Comparison of ENCODE assay signal across 15 mouse cellular contexts in genomic region chr8:80325132-80325531, GRCm38 (mm10).
A peak's percentile ranks its signal among the peaks of the same experiment; 100 is the strongest.
DNase-seq lines count a peak whose midpoint lies in the region; ATAC-seq and TF ChIP-seq lines count a peak whose summit lies in the region.
"Had no signal": no experiment of that assay in that cellular context is flagged by ENCODE, and none has a peak within 500 bp of the region (broad histone marks: within the 10 kb centered on the region; RNA-seq: fewer than 3 reads in every experiment).

No protein-coding gene starts in this region.

- no peaks in the 10 kb centered on the region for H3K9me3 ChIP-seq in hindbrain, embryonic 16.5 days (ENCODE audit: control insufficient read depth, low read length)
- H3K9me3 ChIP-seq in hindbrain, embryonic 13.5 days, result no peaks in the 10 kb centered on the region
- H3K9me3 ChIP-seq: limb, embryonic 15.5 days had no signal

- H3K27ac ChIP-seq in hindbrain, embryonic 16.5 days (ENCODE audit: low read depth, low read length), result no peak overlapping the region
- no peak overlapping the region for H3K27ac ChIP-seq in hindbrain, embryonic 13.5 days
- H3K27ac ChIP-seq in bone marrow macrophage, adult 2 months (ENCODE audit: insufficient read depth, low read depth, low read length), result peak overlapping the region; percentile 66
- H3K27ac ChIP-seq: limb, embryonic 15.5 days had no signal

- 61% methylated on average over 4 of the region's 4 CpGs for WGBS in hindbrain, embryonic 16.5 days
- WGBS in hindbrain, embryonic 13.5 days, result 78% methylated on average over 4 of the region's 4 CpGs

- H3K4me1 ChIP-seq in hindbrain, embryonic 16.5 days (ENCODE audit: control insufficient read depth, insufficient read depth, low read depth, low read length), result no peaks in the 10 kb centered on the region
- H3K4me1 ChIP-seq in hindbrain, embryonic 13.5 days (replicated peaks), result no peaks in the 10 kb centered on the region
- peaks cover 19% of the 10 kb centered on the region for H3K4me1 ChIP-seq in bone marrow macrophage, adult 2 months (ENCODE audit: control insufficient read depth, insufficient read depth, low read length)
- H3K4me1 ChIP-seq: limb, embryonic 15.5 days had no signal

- H3K27me3 ChIP-seq in hindbrain, embryonic 16.5 days (replicated peaks; ENCODE audit: control insufficient read depth, insufficient read depth, low read length), result no peaks in the 10 kb centered on the region
- H3K27me3 ChIP-seq in hindbrain, embryonic 13.5 days, result no peaks in the 10 kb centered on the region
- H3K27me3 ChIP-seq: limb, embryonic 15.5 days had no signal

- H3K4me2 ChIP-seq in hindbrain, embryonic 16.5 days (ENCODE audit: low read length), result no peak overlapping the region
- no peak overlapping the region for H3K4me2 ChIP-seq in hindbrain, embryonic 13.5 days
- H3K4me2 ChIP-seq: limb, embryonic 15.5 days had no signal

- no peak overlapping the region for H3K4me3 ChIP-seq in hindbrain, embryonic 16.5 days (ENCODE audit: low read length)
- H3K4me3 ChIP-seq in hindbrain, embryonic 13.5 days, result no peak overlapping the region
- no peak overlapping the region for H3K4me3 ChIP-seq in bone marrow macrophage, adult 2 months (ENCODE audit: insufficient read depth, low read length)
- H3K4me3 ChIP-seq: erythroblast, embryonic 14.5 days; limb, embryonic 15.5 days; myocyte had no signal

- no peak for TF ChIP-seq POLR2A in bone marrow macrophage, adult 2 months (IDR thresholded peaks at IDR 0.05; ENCODE audit: borderline replicate concordance, low read depth, low read length)

- TF ChIP-seq CTCF in bone marrow macrophage, adult 2 months (IDR thresholded peaks at IDR 0.05; ENCODE audit: low read depth, low read length), result no peak

- H3K9ac ChIP-seq in hindbrain, embryonic 16.5 days (ENCODE audit: low read depth, low read length), result no peak overlapping the region
- no peak overlapping the region for H3K9ac ChIP-seq in hindbrain, embryonic 13.5 days
- H3K9ac ChIP-seq: limb, embryonic 15.5 days had no signal

- peak; percentile 86 for DNase-seq in lung, postnatal 25 days (ENCODE audit: low spot score)
- no peak for DNase-seq in spleen, adult 12 weeks (ENCODE audit: low spot score)
- DNase-seq in urinary bladder, postnatal 25 days (ENCODE audit: low spot score), result no peak
- DNase-seq: heart, adult 11 months; heart, postnatal 4 days; layer of hippocampus, postnatal 36 days; thymus, postnatal 25 days had no signal

- H3K36me3 ChIP-seq in hindbrain, embryonic 16.5 days (ENCODE audit: control insufficient read depth, insufficient read depth, low read length), result no peaks in the 10 kb centered on the region
- no peaks in the 10 kb centered on the region for H3K36me3 ChIP-seq in hindbrain, embryonic 13.5 days
- H3K36me3 ChIP-seq: limb, embryonic 15.5 days had no signal

- ATAC-seq in hindbrain, embryonic 16.5 days, result peak; percentile 74; the same call in 1 of the 2 replicates
- ATAC-seq in hindbrain, embryonic 13.5 days (ENCODE audit: low FRiP score), result no peak
- ATAC-seq in granulocyte monocyte progenitor cell, adult 5-6 weeks (replicated peaks; ENCODE audit: poor library complexity, severe bottlenecking), result peak; percentile 98
- ATAC-seq in erythroid progenitor cell, adult 5-6 weeks (replicated peaks; ENCODE audit: low FRiP score, poor library complexity, severe bottlenecking), result no peak

Comparison
In these comparisons a context has a peak if more than half of its experiments do, and no peak if none do; other contexts are left out.
1. ATAC-seq: peak in hindbrain, embryonic 16.5 days (single experiment) and granulocyte monocyte progenitor cell, adult 5-6 weeks (single experiment); none in hindbrain, embryonic 13.5 days (single experiment) and erythroid progenitor cell, adult 5-6 weeks (single experiment).